Mouse (Mus musculus) adrenal gland, postnatal 36 days (tissue): ENCODE measurements around the gene Itpripl2. TPM values are rescaled to one million over a fixed set of nuclear protein-coding genes. Genes with fewer than 3 reads are reported as not detected.
A peak's percentile ranks its signal among the peaks of the same experiment; 100 is the strongest.

ENCODE experiments used
- DNase-seq, 2 experiments: peaks; one replicate each; pipeline ENCODE4 v3.0.0; 2021; ENCODE audit warnings: mixed read lengths in 1 of 2
- long read RNA-seq, 2 experiments: library from polyadenylated mRNA; stranded (forward); transcript quantifications; one replicate each; pipeline ENCODE4 v2.0.0; 2021; ENCODE audit warnings: borderline sequencing depth in 2 of 2
- total RNA-seq, 2 experiments: library from RNA; stranded (reverse); gene quantifications; 2 replicates each; pipeline ENCODE4 v1.2.3; 2021

The Itpripl2 gene
- 10 to 100 TPM; 14.7 to 18.3 TPM for total RNA-seq
- long read RNA-seq, experiment 1, full-length matches to known transcripts = 6 of 6 reads
- long read RNA-seq, experiment 1, partial matches to known transcripts = 0 of 6 reads
- long read RNA-seq, experiment 1, other reads (novel, unspliced or antisense) = 0 of 6 reads
- long read RNA-seq, experiment 2, full-length matches to known transcripts = 2 of 2 reads
- long read RNA-seq, experiment 2, partial matches to known transcripts = 0 of 2 reads
- long read RNA-seq, experiment 2, other reads (novel, unspliced or antisense) = 0 of 2 reads

- DNase-seq = peak; percentile 83 to 91
Measured at GRCm38 (mm10) chr7:118491431-118492147, at the start of gene Itpripl2. TSS of gene Itpripl2 (minus strand) at chr7:118491975.

GRCm38 (mm10) chr7:118535076-118535475 lies 43.3 kb upstream of the Itpripl2 start:
- DNase-seq = no peak

GRCm38 (mm10) chr7:118534326-118534725 lies 42.6 kb upstream of the Itpripl2 start:
- DNase-seq = no peak

GRCm38 (mm10) chr7:118533178-118533578 lies 41.4 kb upstream of the Itpripl2 start, which contains the start of gene Coq7:
TSS of gene Coq7 (minus strand) at chr7:118533356.
- peak; percentile 91 to 92 for DNase-seq

- peak; percentile 97 to 98 for DNase-seq
Measured at GRCm38 (mm10) chr7:118532519-118533177, 40.9 kb upstream of the Itpripl2 start.

- DNase-seq = peak in 1 of 2 experiments; percentile 43
Measured at GRCm38 (mm10) chr7:118526967-118527366, 35.2 kb upstream of the Itpripl2 start.

DNA sequence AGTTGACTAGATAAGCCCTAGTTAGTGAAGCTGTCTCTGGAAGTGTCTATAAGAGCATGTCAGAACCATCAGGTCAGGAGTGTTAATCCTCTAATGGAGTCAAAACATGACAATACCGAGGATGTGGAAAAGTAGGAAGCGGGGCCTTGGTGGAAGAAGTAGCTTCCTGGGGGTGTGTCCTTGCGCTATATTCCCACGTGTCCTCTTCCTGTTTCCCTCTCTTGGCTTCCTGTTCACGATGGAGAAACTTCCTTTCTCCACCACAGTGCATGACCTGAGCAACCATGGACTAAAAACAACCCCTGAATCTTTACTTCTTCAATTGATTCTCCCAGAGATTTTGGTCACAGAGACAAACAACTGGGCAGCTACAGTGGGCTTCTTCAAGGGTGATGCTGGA lies 30.3 kb upstream of the Itpripl2 start:
- no peak for DNase-seq

DNA sequence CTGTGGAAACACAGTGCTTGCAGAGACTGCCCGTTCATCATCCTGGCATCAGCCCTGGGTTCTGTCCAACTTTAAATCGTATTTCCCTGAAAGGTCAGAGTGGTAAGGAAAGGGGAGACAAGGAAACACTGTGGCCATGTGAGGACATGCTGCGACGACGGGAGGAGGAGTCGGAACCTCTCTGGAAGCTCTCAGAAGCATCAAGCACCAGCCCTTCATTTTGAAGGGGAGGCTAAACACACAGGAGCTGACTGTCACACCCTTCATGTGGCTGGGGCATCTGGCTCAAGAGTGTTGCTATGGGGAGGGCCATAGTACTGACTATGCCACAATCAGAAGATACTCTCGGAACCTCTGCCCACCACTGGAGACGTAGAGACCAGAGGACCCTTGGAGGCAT lies 27.9 kb upstream of the Itpripl2 start:
- DNase-seq = no peak

DNA sequence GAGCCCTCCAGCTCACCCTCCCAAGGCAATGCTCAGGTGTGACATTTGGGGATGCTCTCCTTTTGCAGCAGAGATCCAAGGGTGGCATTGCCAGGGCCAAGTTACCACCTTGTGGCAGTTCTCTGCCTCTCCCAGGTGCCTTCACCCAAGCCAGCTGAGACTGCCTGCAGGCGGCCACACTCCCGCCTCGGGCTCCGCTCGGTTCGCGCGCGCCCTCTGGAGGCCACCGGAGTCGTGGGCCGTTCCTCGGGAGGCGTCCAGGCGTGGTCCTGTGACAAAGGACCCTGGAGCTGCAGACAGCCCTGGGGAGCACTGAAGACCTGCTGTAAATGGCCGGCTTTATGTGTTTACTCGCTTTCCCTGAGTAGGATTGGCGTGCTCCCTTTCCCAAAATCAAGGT lies 26.9 kb upstream of the Itpripl2 start:
- peak; percentile 83 to 89 for DNase-seq

GRCm38 (mm10) chr7:118517819-118518218 lies 26.0 kb upstream of the Itpripl2 start:
- no peak for DNase-seq

DNA sequence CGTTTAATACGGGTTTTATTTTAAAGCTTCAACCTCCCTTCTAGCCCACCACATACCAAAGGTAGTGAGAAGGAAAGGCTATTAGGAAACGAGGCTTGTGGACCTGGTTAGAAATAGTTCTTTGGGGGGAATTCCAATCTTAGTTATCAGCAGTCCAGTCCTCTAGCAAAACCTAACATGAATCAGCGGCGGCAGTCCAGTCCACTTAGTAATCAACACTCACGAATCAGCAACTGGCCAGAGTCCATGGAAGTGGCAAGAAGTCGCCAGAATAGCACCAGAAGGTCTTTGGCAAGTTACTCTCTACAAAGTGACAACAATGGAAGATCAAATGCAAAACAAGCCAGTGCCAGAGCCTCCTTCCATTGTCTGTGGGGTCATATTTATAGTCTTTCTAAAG lies 16.8 kb upstream of the Itpripl2 start:
- no peak for DNase-seq

DNA sequence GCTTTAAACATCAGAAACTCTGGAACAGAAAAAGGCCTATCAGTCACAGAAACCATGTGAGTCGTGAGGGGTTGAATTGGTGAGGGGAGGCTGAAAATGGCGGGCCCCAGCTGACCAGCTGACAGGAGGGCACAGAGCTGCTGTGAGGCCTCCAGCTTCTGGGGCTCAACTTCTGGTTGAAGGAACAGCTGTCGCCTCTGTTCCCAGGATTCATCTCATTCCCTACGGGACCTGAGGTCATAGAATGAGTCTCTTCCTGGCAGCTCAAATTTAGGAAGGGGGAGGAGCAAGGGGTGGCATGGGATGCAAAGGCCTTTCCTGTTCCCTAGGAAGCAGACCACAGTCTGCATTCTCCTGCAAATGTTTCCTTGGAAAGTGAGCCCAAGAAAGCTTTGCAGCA lies 12.1 kb upstream of the Itpripl2 start:
- no peak for DNase-seq

DNA sequence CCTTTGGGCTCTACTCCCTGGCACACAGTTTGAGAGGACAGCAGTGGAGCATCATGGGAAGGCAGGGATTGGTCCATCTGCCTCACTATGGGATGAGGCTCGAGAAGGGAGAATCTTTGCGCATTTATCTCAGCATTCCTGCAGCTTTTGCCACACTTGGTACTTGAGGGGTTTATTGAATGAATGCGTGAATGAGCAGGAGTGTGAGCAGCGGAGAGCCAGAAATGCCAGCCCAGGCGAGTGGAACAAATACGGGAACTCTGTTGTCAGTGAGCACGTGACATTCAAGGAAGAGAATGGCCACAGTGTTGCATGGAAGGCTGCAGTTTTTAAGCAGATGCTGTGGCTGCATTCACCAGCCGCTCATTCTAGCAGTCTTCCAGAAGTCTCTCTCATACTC lies 10.6 kb upstream of the Itpripl2 start:
- no peak for DNase-seq

DNA sequence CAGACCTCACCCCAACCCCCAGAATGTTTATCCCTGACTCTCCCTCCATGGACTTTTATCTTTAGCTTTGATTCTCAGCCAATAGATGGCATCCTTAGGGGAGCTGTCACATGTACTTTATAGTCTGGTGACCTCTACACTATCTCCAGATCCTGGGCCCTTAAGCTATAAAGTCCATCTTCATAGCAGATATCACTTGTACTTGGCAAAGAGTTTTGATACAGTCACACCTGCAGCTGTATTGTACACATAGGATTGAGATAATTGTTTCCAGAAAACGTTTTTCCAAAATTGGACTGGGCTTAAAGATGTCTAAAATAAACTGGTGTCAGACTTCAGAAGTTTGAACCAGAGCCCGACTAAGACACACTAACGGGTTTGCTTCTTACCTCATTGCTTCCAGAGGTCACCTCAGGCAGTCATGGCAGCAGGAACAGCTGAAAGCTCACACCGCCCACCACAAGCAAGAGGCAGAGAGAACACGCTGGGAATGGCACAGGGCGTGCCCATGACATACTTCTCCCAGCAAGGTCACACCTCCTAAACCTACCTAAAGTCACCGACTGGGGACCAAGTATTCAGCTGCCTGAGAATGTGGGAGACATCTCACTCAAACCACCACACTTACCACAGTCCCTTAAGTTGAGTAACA lies 8.1 kb upstream of the Itpripl2 start:
- no peak for DNase-seq

DNA sequence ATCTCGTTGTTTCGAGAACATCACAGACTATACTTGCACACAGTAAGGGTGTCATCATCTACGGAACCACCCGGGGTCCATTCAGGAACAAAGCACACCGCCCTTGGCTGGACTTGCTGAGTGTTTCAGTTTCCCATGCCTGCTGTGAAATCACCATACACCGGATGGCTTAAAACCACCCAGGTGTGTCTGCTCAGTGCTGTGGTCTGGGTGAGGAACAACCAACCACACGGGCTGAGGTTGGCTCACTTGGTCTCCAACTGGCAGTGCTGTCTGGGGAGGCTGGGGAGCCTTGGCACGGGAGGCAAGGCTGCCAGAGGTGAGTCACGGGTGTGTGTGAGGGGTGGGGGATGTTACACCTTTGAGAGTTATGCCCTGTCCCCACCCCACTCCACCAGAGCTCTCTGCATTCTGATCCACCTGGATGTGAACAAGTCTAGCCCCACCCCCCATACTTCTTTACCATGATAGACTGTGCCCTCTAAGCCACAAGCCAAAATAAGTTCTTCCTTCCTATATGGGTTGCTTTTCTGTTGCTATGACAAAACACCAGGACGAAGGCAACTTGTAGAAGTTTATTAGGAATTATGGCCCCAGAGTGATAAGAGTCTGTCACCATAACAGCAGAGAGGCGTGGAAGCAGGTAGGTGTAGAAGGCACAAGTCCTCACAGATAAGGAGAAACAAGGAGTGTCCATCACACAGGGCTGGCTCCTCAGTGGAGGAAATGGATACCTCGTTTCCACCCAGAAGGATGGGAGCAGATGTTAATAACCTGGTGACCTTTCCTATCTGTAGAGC lies 7.4 kb upstream of the Itpripl2 start:
- no peak for DNase-seq

DNA sequence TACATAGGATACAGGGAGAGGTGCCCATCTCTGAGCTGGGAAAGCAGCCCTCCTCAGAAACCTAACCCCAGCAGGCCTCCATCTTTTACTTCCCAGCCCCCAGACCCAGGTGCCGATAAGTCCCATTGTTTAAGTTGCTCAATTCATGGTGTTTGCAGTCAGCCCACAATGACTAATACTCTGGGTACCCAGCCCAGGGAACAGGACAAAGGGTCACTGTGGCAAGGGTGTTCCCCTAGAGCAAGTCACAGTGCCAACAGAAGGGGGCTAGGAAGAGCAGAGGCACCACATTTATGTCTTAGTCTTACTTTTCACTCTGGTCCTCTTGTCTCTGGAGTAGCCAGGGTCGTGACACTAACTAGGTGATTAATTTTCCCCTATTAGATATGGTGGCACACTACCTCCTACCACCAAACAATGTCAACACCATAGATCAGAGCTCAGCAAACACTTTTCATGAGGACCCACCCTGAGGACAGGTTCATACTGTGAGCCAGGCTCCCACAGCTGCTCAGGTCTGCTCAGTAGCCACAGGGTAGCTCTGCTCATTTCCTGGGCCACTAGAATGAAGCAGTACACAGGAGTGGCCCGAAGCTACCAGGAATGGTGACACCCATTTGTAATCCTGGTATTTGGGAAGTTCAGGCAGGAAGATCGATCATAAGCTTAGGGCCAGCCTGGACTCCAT lies 3.3 kb upstream of the Itpripl2 start:
- DNase-seq = no peak

DNA sequence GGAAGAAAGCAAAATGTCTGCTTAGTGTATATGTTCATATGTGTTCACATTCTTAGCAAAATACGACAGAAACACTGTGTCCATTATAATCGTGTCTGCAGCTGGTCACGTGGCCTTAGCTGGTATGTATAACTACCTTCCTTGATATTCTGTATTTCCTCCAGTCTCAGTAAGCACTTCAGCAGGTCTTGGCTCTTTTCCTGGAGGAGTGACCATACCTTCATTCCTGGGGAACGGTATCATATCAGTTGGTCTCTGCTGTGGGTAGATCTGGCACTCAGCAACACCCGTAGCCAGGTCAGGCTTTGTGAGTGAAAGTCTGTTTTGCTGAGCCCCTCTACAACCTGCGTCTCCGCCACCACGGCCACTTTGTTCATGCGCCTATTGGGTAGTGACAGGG lies 2.1 kb upstream of the Itpripl2 start:
- DNase-seq = no peak

GRCm38 (mm10) chr7:118490666-118491430 lies 927 bp downstream of the Itpripl2 start:
- DNase-seq = peak; percentile 10 to 28

GRCm38 (mm10) chr7:118489706-118490665 lies 1.8 kb downstream of the Itpripl2 start:
- peak in 1 of 2 experiments; percentile 14 for DNase-seq
